Mouse (Mus musculus): Measurements from ENCODE around the gene Tinagl1.

GRCm38 (mm10) chr4:130186450-130186849, 11.5 kb upstream of the Tinagl1 start:
- no peak for TF ChIP-seq POLR2A (IDR thresholded peaks at IDR 0.05; ENCODE audit: insufficient read length, low read depth)
- TF ChIP-seq E2F4 (IDR thresholded peaks at IDR 0.05; ENCODE audit: insufficient read depth): no peak
- no peak for TF ChIP-seq MAX (IDR thresholded peaks at IDR 0.05; ENCODE audit: low read depth)
- no peak for TF ChIP-seq USF1 (IDR thresholded peaks at IDR 0.05; ENCODE audit: low read depth)
- TF ChIP-seq POLR2AphosphoS2 (IDR thresholded peaks at IDR 0.05; ENCODE audit: insufficient read length, low read depth): no peak
- no peak for TF ChIP-seq REST (IDR thresholded peaks at IDR 0.05; ENCODE audit: insufficient read depth, insufficient read length)
- no peak for TF ChIP-seq MYOG (IDR thresholded peaks at IDR 0.05; ENCODE audit: control insufficient read depth in 1 of 3, insufficient read depth in 1 of 3, insufficient read length in 2 of 3, low read depth in 2 of 3)
- no peak for TF ChIP-seq CEBPB (IDR thresholded peaks at IDR 0.05; ENCODE audit: insufficient read depth, poor library complexity, severe bottlenecking)
- TF ChIP-seq TCF12 (IDR thresholded peaks at IDR 0.05; ENCODE audit: insufficient read depth, poor library complexity, severe bottlenecking): no peak
- TF ChIP-seq MYOD1 (IDR thresholded peaks at IDR 0.05; ENCODE audit: control insufficient read depth in 1 of 3, insufficient read length in 2 of 3, low read depth in 2 of 3): no peak
